Mouse (Mus musculus) Patski (cell line): ENCODE results near the gene Nup133. TPM values are rescaled to one million over a fixed set of nuclear protein-coding genes. Genes with fewer than 3 reads are reported as not detected.

Experiments
- ATAC-seq: fragments of 100-300 bp; one replicate; pipeline ENCODE4 v1.8.0; 2021
- CTCF ChIA-PET: fragments of 350-600 bp; sonication (Branson Sonifier 250); formaldehyde crosslinking; loops from one replicate; lab custom pipeline; 2022; ENCODE audit warnings: inconsistent platforms; lab: Charles Lee
- POLR2A ChIA-PET: fragments of 350-600 bp; sonication (Branson Sonifier 250); formaldehyde crosslinking; loops from one replicate; lab custom pipeline; 2022; ENCODE audit warnings: antibody characterized with exemption, inconsistent platforms; lab: Charles Lee
- DNase-seq: peaks from one replicate; pipeline ENCODE4 v3.0.0-alpha.2; 2011; ENCODE audit warnings: low read depth, low spot score
- H3K27me3 ChIP-seq: fragments of 371-371 bp; one replicate; pipeline ENCODE4 v1.5.1; 2021
- CTCF ChIP-seq: fragments of 100-300 bp; IDR thresholded peaks from one replicate; pipeline ENCODE4 v1.5.1; 2021
- in situ Hi-C: fragments of 300-500 bp; cut with MboI; formaldehyde crosslinking; loops from 3 replicates; pipeline ENCODE4 v1.11.1; 2018; ENCODE audit warnings: low pct_unique_long_range_greater_than_20kb, mixed read lengths
- polyA plus RNA-seq: library from polyadenylated mRNA; unstranded; gene quantifications from one replicate; pipeline ENCODE4 v1.2.3, GENCODE M21; 2021

Nup133 gene
- polyA plus RNA-seq, 1 experiment from 2014 or later, result 16.6 TPM

DNA sequence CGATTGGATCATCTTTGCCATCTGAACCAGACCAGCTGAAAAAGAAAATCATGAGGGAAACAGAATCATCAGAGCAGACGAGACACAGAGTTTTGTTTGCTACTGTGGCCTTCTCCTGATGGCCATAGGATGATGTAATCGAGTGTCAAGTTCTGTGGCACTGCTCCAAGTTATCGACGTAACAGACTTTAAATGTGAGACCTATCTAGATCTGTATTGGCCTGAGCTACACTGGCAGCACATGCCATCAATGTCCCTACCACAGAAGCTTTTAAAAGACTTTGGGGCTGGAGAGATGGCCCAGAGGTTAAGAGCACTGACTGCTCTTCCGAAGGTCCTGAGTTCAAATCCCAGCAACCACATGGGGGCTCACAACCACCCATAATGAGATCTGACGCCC is 46.4 kb downstream of the Nup133 start:
- no peak for TF ChIP-seq CTCF
- POLR2A ChIA-PET, result no interaction called here
- CTCF ChIA-PET, result no interaction called here
- DNase-seq (no peak), ATAC-seq (no peak)
- in situ Hi-C loops, result no loop called here
- no peaks in the 10 kb centered on the region for H3K27me3 ChIP-seq

DNA sequence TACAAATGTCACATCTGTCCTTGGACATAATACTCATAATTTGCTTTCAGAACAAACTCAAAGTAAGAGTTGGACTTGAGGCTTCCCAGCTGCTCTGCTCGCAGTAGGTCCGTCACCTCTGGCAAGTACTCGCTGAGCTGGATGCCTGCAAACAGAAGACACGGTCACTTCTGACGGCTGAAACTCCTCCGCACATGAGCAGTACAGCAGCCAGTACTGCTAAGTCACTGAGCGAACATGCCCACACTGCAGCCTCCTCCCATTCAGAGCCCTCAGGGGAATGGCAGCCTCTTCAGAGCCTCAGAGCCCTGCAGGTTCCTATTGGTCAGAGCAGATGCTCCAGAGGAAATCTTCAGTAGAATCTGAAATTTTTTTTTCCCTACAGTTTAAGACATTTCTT is 49.7 kb downstream of the Nup133 start:
- ChIA-PET CTCF (no interaction called here), POLR2A (no interaction called here)
- no peak for TF ChIP-seq CTCF
- no peak for ATAC-seq
- no peak for DNase-seq
- H3K27me3 ChIP-seq, result no peaks in the 10 kb centered on the region
- in situ Hi-C loops, result no loop called here

DNA sequence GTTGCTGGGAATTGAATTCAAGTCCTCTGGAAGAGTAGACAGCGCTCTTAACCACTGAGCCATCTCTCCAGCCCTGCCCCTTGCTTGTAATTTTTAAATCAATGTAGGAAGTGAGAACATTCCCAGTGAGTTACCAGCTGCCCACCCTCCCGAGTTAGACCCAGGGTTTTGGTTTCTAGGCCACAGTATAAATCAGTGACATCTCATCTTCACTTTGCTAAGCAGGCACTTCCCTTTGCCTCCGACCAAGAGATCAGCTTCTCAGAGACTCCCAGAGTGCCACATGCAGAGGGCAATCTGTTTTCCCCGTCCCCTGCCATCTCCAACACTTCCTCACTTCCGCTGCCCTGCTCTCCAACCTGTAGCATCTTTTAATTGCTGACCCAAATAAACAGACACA is 50.5 kb downstream of the Nup133 start:
- H3K27me3 ChIP-seq, result no peaks in the 10 kb centered on the region
- TF ChIP-seq CTCF, result no peak
- ChIA-PET CTCF (no interaction called here), POLR2A (no interaction called here)
- in situ Hi-C loops, result no loop called here
- ATAC-seq, result no peak
- DNase-seq, result no peak

DNA sequence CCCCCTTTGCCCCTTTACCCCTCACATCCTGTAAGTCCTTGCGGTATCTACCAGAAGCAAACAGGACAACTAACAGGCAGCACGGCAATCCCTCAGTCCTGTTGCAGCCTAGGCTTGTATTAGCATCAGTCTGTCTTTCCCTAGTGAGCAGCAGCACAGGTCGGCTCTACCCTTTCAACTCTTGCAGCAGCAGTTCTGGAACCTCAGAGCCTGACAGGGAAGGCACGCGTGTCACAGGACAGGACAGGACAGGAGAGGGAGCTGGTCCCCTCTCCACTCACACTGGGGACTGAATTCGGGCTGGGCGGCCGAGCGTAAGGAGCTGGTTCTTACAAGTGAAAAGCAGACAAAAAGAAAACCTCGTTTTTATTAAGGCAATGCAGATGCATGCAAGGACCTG is 52.3 kb downstream of the Nup133 start:
- ATAC-seq, result no peak
- no peak for TF ChIP-seq CTCF
- ChIA-PET CTCF (interaction anchor here (2.8 kb wide), 1 partner anchor 28 kb away, joined by 11 read pairs; no protein-coding TSS in a partner anchor), POLR2A (no interaction called here)
- DNase-seq, result no peak
- in situ Hi-C loops, result no loop called here
- peaks cover 4% of the 10 kb centered on the region for H3K27me3 ChIP-seq

DNA sequence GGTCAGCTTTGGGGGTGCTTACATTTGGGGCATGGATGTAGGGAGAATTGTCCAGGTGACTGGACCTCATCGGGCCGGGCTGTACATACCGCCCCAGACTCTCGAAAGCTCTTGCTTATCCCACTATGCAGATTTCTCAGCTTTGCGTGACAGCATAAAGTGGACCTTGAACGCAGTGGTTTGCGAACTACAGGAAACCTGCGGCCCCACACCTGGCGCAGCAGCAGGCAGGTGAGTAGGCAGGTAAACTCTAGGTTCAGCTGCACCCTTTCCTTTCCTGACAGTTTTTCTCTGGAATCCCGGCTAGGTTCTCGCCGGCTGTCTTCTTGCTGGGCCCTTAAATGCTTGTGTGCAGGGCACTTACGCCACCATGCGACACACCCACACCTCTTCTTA is 52.7 kb downstream of the Nup133 start:
- CTCF ChIA-PET, result interaction anchor here (2.8 kb wide), 1 partner anchor 28 kb away, joined by 11 read pairs; no protein-coding TSS in a partner anchor
- in situ Hi-C loops, result no loop called here
- ATAC-seq (no peak), DNase-seq (no peak)
- TF ChIP-seq CTCF, result no peak
- peaks cover 6% of the 10 kb centered on the region for H3K27me3 ChIP-seq
- POLR2A ChIA-PET, result no interaction called here

DNA sequence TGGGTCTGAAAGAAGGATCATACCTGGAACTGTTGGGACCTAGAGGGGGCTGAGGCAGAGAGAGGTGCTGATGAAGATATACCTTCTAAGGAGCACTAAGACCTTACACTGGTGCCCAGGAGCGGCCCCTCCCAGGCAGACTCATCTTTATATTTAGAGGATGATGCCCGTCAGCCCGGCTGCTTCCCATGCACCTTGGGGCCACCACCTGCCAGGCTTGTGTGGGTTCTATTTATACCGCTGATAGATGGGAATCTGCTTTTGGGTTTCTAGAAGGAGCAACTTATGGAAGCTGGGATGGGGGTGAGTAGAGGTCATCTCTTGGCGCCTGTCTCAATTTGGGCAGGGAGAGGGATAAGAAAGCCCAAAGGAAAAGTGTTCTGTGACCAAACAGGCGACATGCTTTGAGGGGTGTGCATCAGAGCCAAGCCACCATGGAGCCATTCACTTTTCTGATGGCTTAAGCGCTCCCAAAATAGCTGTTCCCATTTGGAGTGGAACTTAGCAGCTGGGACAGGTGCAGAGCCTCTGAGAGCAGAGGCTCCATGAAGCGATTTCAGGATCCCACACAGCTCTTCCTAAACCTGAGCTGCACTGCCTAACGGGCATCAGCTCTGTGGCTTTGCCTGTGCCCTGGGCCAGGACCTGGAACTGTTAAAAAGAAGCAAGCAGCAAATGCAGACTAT is 53.2 kb downstream of the Nup133 start:
- peaks cover 6% of the 10 kb centered on the region for H3K27me3 ChIP-seq
- ChIA-PET POLR2A (no interaction called here), CTCF (interaction anchor here (2.8 kb wide), 1 partner anchor 29 kb away, joined by 11 read pairs; no protein-coding TSS in a partner anchor)
- DNase-seq, result no peak
- no peak for TF ChIP-seq CTCF
- ATAC-seq, result no peak
- in situ Hi-C loops, result no loop called here

DNA sequence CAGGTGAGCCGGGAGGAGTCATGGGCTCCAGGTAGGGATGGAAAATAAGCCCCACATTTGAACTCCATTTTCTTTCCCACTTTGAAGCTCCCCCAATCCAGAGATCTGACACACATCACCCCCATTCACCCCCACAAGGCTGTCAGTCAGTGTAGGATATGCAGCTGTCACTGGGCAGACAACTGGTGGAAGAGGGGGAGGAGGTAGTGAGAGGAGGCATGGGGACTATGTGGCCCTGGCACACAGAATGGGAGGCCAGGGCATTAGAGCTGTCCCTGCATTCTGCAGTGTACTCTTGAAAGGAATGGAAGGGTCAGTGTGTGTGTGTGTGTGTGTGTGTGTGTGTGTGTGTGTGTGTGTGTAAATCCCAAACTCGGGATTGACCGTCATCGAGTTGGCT is 53.8 kb downstream of the Nup133 start:
- CTCF ChIA-PET, result interaction anchor here (2.8 kb wide), 1 partner anchor 30 kb away, joined by 11 read pairs; no protein-coding TSS in a partner anchor
- POLR2A ChIA-PET, result no interaction called here
- no peak for TF ChIP-seq CTCF
- in situ Hi-C loops, result no loop called here
- peaks cover 6% of the 10 kb centered on the region for H3K27me3 ChIP-seq
- DNase-seq (no peak), ATAC-seq (no peak)

DNA sequence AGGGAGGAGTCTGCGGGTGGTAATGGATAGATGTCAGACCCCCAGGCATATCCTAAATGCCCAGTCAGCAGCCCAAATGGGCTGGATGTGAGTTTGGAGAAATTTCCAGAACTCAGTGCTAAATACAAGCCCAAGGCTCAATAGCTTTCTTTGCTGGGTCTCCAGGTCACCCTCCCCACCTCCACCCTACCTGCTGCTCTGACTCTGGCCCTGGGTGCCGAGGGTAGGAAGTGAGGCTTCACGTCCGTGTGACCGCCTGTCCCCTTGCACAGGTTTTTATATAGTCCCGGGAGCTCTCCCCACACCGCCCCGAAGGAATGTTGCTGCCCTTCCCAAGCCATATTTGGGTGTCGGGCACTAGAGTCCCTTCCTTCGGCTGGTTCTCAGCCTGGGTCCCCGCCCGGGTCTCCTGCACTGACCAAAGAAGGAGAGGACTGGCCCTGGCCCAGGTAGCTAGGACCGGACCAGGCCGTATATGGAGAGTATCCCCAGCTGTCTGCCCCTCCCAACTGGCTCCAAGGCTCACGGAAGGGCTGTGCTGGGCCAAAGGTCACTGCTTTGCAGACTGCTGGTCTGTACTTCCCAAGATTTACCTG is 54.5 kb downstream of the Nup133 start, which contains the start of gene Acta1:
Gene Acta1 (minus strand): TSS at position 250 of the 596 bp plus-strand sequence.
- ATAC-seq, result no peak
- ChIA-PET CTCF (no interaction called here), POLR2A (no interaction called here)
- peaks cover 6% of the 10 kb centered on the region for H3K27me3 ChIP-seq
- no peak for DNase-seq
- in situ Hi-C loops, result no loop called here
- TF ChIP-seq CTCF, result no peak

DNA sequence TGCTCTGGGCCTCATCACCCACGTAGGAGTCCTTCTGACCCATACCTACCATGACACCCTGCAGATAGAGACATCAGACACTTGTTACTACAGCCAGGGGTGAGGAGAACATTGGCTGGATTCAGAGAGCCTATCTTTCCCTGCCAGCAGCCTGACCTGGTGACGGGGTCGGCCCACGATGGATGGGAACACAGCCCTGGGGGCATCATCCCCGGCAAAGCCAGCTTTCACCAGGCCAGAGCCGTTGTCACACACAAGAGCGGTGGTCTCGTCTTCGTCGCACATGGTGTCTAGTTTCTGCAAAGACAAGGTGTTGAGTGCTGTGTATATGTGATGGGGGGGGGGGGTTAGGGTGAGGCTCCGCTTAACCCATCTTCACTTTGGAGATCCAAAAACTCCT is 55.7 kb downstream of the Nup133 start:
- DNase-seq (no peak), ATAC-seq (no peak)
- in situ Hi-C loops, result no loop called here
- CTCF ChIA-PET, result no interaction called here
- TF ChIP-seq CTCF, result no peak
- POLR2A ChIA-PET, result no interaction called here
- peaks cover 6% of the 10 kb centered on the region for H3K27me3 ChIP-seq

DNA sequence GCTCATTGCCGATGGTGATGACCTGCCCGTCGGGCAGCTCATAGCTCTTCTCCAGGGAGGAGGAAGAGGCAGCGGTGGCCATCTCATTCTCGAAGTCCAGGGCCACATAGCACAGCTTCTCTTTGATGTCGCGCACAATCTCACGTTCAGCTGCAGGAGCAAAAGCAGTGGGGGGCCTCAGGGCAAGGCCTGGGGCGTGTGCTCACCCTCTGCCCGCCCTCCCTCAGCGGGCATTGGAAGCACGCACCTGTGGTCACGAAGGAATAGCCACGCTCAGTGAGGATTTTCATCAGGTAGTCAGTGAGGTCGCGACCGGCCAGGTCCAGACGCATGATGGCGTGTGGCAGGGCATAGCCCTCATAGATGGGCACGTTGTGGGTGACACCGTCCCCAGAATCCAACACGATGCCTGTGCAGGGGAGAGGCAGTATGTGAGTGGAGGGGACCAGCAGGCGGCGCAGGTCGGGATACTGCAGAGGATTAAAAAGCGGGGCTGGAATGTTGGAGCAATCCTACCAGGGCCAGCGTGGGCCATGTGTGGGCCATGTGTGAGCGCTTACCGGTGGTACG is 56.4 kb downstream of the Nup133 start:
- DNase-seq (no peak), ATAC-seq (no peak)
- POLR2A ChIA-PET, result no interaction called here
- CTCF ChIA-PET, result no interaction called here
- peaks cover 6% of the 10 kb centered on the region for H3K27me3 ChIP-seq
- in situ Hi-C loops, result no loop called here
- no peak for TF ChIP-seq CTCF
